Mouse (Mus musculus) retina, postnatal 7 days (tissue): ENCODE measurements around the gene Nelfa.
A peak's percentile ranks its signal among the peaks of the same experiment; 100 is the strongest.
"Not testable (repeated sequence)": the region's sequence is repeated elsewhere in the genome, so short reads cannot be mapped to it uniquely, and the experiment has no call there.

Experiments
- DNase-seq: peaks from one replicate; pipeline ENCODE4 v3.0.0-alpha.2; 2012; ENCODE audit warnings: low read depth, low spot score

The Nelfa gene

GRCm38 (mm10) chr5:33936120-33936707 is at the start of gene Nelfa:
TSS of gene Nelfa (minus strand) at chr5:33936413.
- DNase-seq, result peak; percentile 97

GRCm38 (mm10) chr5:33983309-33984121 is 47.3 kb upstream of the Nelfa start, which contains the start of gene Gm1673:
TSS of gene Gm1673 (plus strand) at chr5:33983433.
- peak; percentile 72 for DNase-seq

GRCm38 (mm10) chr5:33982731-33983259 is 46.6 kb upstream of the Nelfa start:
- no peak for DNase-seq

- DNase-seq, result no peak
Measured at GRCm38 (mm10) chr5:33976267-33976666, 40.1 kb upstream of the Nelfa start.

GRCm38 (mm10) chr5:33974736-33975135 is 38.5 kb upstream of the Nelfa start:
- no peak for DNase-seq

GRCm38 (mm10) chr5:33959382-33959781 is 23.2 kb upstream of the Nelfa start:
- no peak for DNase-seq

- DNase-seq, result no peak
Measured at GRCm38 (mm10) chr5:33955868-33956267, 19.7 kb upstream of the Nelfa start.

- peak; percentile 56 for DNase-seq
Measured at GRCm38 (mm10) chr5:33954354-33954753, 18.1 kb upstream of the Nelfa start.

GRCm38 (mm10) chr5:33953471-33954185 is 17.4 kb upstream of the Nelfa start:
- DNase-seq, result no peak

- DNase-seq, result peak; percentile 19
Measured at GRCm38 (mm10) chr5:33948314-33948713, 12.1 kb upstream of the Nelfa start.

GRCm38 (mm10) chr5:33947035-33947434 is 10.8 kb upstream of the Nelfa start:
- DNase-seq, result not testable (repeated sequence)

GRCm38 (mm10) chr5:33938448-33938847 is 2.2 kb upstream of the Nelfa start:
- no peak for DNase-seq

GRCm38 (mm10) chr5:33937230-33937629 is 1.0 kb upstream of the Nelfa start:
- no peak for DNase-seq

- DNase-seq, result no peak
Measured at GRCm38 (mm10) chr5:33935700-33936111, 507 bp downstream of the Nelfa start.

GRCm38 (mm10) chr5:33934877-33935276 is 1.3 kb downstream of the Nelfa start:
- no peak for DNase-seq

- no peak for DNase-seq
Measured at GRCm38 (mm10) chr5:33934081-33934480, 2.1 kb downstream of the Nelfa start.

- no peak for DNase-seq
Measured at GRCm38 (mm10) chr5:33932413-33932812, 3.8 kb downstream of the Nelfa start.

- no peak for DNase-seq
Measured at GRCm38 (mm10) chr5:33926170-33926569, 10.0 kb downstream of the Nelfa start.

- no peak for DNase-seq
Measured at GRCm38 (mm10) chr5:33922566-33922965, 13.6 kb downstream of the Nelfa start.

GRCm38 (mm10) chr5:33921486-33922235 is 14.6 kb downstream of the Nelfa start:
- no peak for DNase-seq

GRCm38 (mm10) chr5:33920924-33921323 is 15.3 kb downstream of the Nelfa start:
- DNase-seq, result no peak
